Comparison of ENCODE assay signal across 11 mouse cellular contexts in the genomic region with DNA sequence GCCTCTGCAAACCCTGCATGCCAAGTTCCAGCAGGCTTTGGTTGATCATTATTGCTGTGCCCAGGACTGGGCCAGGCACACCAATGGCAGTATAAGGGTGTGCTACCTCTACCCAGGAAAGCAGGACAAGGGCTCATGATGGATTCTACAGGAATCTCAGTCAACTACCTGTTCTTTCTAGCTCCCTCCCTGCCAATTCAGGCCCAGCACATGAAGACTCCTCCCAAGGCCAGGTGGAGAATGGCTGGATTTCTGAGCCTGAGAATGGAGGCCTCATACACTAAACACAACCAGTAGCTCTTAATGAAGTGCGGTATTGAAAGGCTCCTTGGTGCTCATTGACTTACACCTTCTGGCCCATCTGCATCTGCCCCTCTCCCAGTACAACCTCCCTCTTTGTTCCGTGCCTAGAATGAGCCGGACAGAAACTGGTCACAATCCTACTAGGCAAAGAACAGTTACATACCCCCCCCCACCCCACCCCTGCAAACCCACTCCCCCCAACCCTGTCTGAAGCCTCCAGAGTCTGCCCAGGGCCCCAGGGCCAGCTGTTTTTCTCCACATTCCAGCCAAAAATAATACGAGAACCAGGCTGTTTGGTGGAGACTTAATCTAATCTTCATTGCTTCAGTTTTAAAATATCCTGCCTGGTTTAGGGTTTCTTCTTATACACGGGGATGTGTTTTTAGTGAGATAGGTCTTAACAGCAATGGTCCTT. TPM values are rescaled to one million over a fixed set of nuclear protein-coding genes. Genes with fewer than 3 reads are reported as not detected.
DNase-seq lines count a peak whose midpoint lies in the region; ATAC-seq and TF ChIP-seq lines count a peak whose summit lies in the region.
"Had no signal": no experiment of that assay in that cellular context is flagged by ENCODE, and none has a peak within 500 bp of the region (broad histone marks: within the 10 kb centered on the region; RNA-seq: fewer than 3 reads in every experiment).

No protein-coding gene starts in this region.

- H3K36me3 ChIP-seq in kidney, postnatal 0 days (ENCODE audit: insufficient read depth, low read length): no peaks in the 10 kb centered on the region
- no peaks in the 10 kb centered on the region for H3K36me3 ChIP-seq in hindbrain, embryonic 13.5 days
- no peaks in the 10 kb centered on the region; the same call in 1 of the 2 replicates for H3K36me3 ChIP-seq in neural tube, embryonic 12.5 days
- H3K36me3 ChIP-seq: midbrain, embryonic 13.5 days had no signal

- WGBS in kidney, postnatal 0 days: 47% methylated on average over 5 of the region's 5 CpGs
- WGBS in hindbrain, embryonic 13.5 days: 33% methylated on average over 5 of the region's 5 CpGs
- WGBS in neural tube, embryonic 12.5 days: 26% methylated on average over 5 of the region's 5 CpGs

- H3K9me3 ChIP-seq in kidney, postnatal 0 days (replicated peaks; ENCODE audit: low read length): no peaks in the 10 kb centered on the region
- no peaks in the 10 kb centered on the region for H3K9me3 ChIP-seq in hindbrain, embryonic 13.5 days
- no peaks in the 10 kb centered on the region for H3K9me3 ChIP-seq in neural tube, embryonic 12.5 days
- H3K9me3 ChIP-seq: midbrain, embryonic 13.5 days had no signal

- peak overlapping the region; percentile 96 for H3K27ac ChIP-seq in gastrocnemius, adult 2 months
- H3K27ac ChIP-seq in kidney, postnatal 0 days: no peak overlapping the region
- 0 out of 2 replicates have a peak overlapping the region, but pooled peaks have one; percentile 53 for H3K27ac ChIP-seq in hindbrain, embryonic 13.5 days
- no peak overlapping the region for H3K27ac ChIP-seq in neural tube, embryonic 12.5 days

- ATAC-seq in kidney, postnatal 0 days (replicated peaks; ENCODE audit: low FRiP score, low read depth): no peak
- ATAC-seq in hindbrain, embryonic 13.5 days (ENCODE audit: low FRiP score): no peak
- ATAC-seq in neural tube, embryonic 12.5 days (ENCODE audit: low FRiP score, low read depth): no peak
- ATAC-seq: midbrain, embryonic 13.5 days had no signal

- intact Hi-C loops in gastrocnemius, adult 2 months (cut with DNase I): no loop called here
- intact Hi-C loops in gastrocnemius, postnatal 36 days (cut with DNase I): no loop called here

- DNase-seq in gastrocnemius, adult 2 months: no peak
- DNase-seq in gastrocnemius, postnatal 36 days: no peak
- DNase-seq in kidney, postnatal 0 days (ENCODE audit: low spot score): peak; percentile 47
- no peak for DNase-seq in kidney, postnatal 36 days
- no peak for DNase-seq in layer of hippocampus, adult 9-11 months
- DNase-seq in spleen, postnatal 36 days (ENCODE audit: low spot score in 2 of 2): no peak
- DNase-seq: kidney, postnatal 14 days; lung, adult 18-20 months had no signal

- H3K27me3 ChIP-seq in kidney, postnatal 0 days (ENCODE audit: insufficient read depth, low read length): 0 out of 2 replicates have a peak, but pooled peaks cover 3% of the 10 kb centered on the region
- no peaks in the 10 kb centered on the region for H3K27me3 ChIP-seq in hindbrain, embryonic 13.5 days
- H3K27me3 ChIP-seq in neural tube, embryonic 12.5 days (replicated peaks): no peaks in the 10 kb centered on the region
- H3K27me3 ChIP-seq: midbrain, embryonic 13.5 days had no signal

- H3K4me2 ChIP-seq in kidney, postnatal 0 days (ENCODE audit: low read length): no peak overlapping the region
- H3K4me2 ChIP-seq in hindbrain, embryonic 13.5 days: 0 out of 2 replicates have a peak overlapping the region, but pooled peaks have one; percentile 10
- H3K4me2 ChIP-seq in neural tube, embryonic 12.5 days (replicated peaks): peak overlapping the region; percentile 47

- no peak overlapping the region for H3K9ac ChIP-seq in kidney, postnatal 0 days (ENCODE audit: low read depth, low read length)
- H3K9ac ChIP-seq in hindbrain, embryonic 13.5 days: 0 out of 2 replicates have a peak overlapping the region, but pooled peaks have one; percentile 35
- H3K9ac ChIP-seq in neural tube, embryonic 12.5 days: 0 out of 2 replicates have a peak overlapping the region, but pooled peaks have one; percentile 2

- H3K4me3 ChIP-seq in gastrocnemius, adult 2 months: peak overlapping the region; percentile 30; the same call in 1 of the 2 replicates
- no peak overlapping the region for H3K4me3 ChIP-seq in kidney, postnatal 0 days (replicated peaks; ENCODE audit: low read depth, low read length)
- H3K4me3 ChIP-seq in hindbrain, embryonic 13.5 days: no peak overlapping the region
- no peak overlapping the region for H3K4me3 ChIP-seq in neural tube, embryonic 12.5 days
- H3K4me3 ChIP-seq: midbrain, embryonic 13.5 days had no signal

- TF ChIP-seq CTCF in gastrocnemius, adult 2 months (IDR thresholded peaks at IDR 0.05): no peak
- TF ChIP-seq CTCF in kidney, postnatal 0 days (IDR thresholded peaks at IDR 0.05; ENCODE audit: low read depth): no peak

- peaks cover 17% of the 10 kb centered on the region for H3K4me1 ChIP-seq in kidney, postnatal 0 days (replicated peaks; ENCODE audit: insufficient read depth, low read length)
- H3K4me1 ChIP-seq in hindbrain, embryonic 13.5 days (replicated peaks): peaks cover 88% of the 10 kb centered on the region
- peaks cover 68% of the 10 kb centered on the region for H3K4me1 ChIP-seq in neural tube, embryonic 12.5 days

RNA-seq across cellular contexts. Expression of gene Pknox2, which starts 6.6 kb away (rescaled TPM):
- total RNA-seq in gastrocnemius, adult 2 months (2021): 10 to 100 TPM; 35.4 to 40.7 TPM
- total RNA-seq in gastrocnemius, postnatal 36 days (2021): 10 to 100 TPM; 31.1 to 43.3 TPM
- 6.0 and 8.2 TPM in 2 replicates for polyA plus RNA-seq in kidney, postnatal 0 days (2015; fragmentation: Nextera tagmentation; extraction: Ambion mirVana)
- 39.5 and 44.7 TPM in 2 replicates for polyA plus RNA-seq in hindbrain, embryonic 13.5 days (2015; fragmentation: Nextera tagmentation; extraction: Ambion mirVana)
- 44.6 and 45.2 TPM in 2 replicates for polyA plus RNA-seq in neural tube, embryonic 12.5 days (2016; fragmentation: Nextera tagmentation; extraction: Ambion mirVana)

Comparison
In these comparisons a context has a peak if more than half of its experiments do, and no peak if none do; other contexts are left out.
1. H3K27ac ChIP-seq: peak in gastrocnemius, adult 2 months (single experiment) and hindbrain, embryonic 13.5 days (single experiment); none in kidney, postnatal 0 days (single experiment) and neural tube, embryonic 12.5 days (single experiment).